Mouse (Mus musculus) mature B cell (primary cell): ENCODE results near the gene Zc3h13.

Source experiments
- in situ Hi-C: fragments of 300-500 bp; cut with MboI; formaldehyde crosslinking; loops from 2 replicates; pipeline ENCODE4 v1.14.3; 2019

Gene Zc3h13

GRCm38 (mm10) chr14:75323354-75323753 lies 39.2 kb downstream of the Zc3h13 start:
- in situ Hi-C loops: no loop called here

GRCm38 (mm10) chr14:75328062-75328461 lies 43.9 kb downstream of the Zc3h13 start:
- in situ Hi-C loops: no loop called here

- in situ Hi-C loops: no loop called here
These were observed 46.4 kb downstream of the Zc3h13 start for GRCm38 (mm10) chr14:75330621-75331020.

- in situ Hi-C loops: no loop called here
These were observed 50.1 kb downstream of the Zc3h13 start for GRCm38 (mm10) chr14:75334321-75334720.

GRCm38 (mm10) chr14:75337884-75338283 lies 53.7 kb downstream of the Zc3h13 start:
- in situ Hi-C loops: no loop called here

GRCm38 (mm10) chr14:75346041-75346440 lies 61.9 kb downstream of the Zc3h13 start:
- in situ Hi-C loops: no loop called here

GRCm38 (mm10) chr14:75351626-75352025 lies 67.5 kb downstream of the Zc3h13 start:
- in situ Hi-C loops: no loop called here

GRCm38 (mm10) chr14:75363316-75363715 lies 79.1 kb downstream of the Zc3h13 start:
- in situ Hi-C loops: no loop called here

GRCm38 (mm10) chr14:75365301-75366035 lies 81.3 kb downstream of the Zc3h13 start:
- in situ Hi-C loops: no loop called here

- in situ Hi-C loops: no loop called here
These were observed 82.6 kb downstream of the Zc3h13 start for GRCm38 (mm10) chr14:75366741-75367140.

GRCm38 (mm10) chr14:75367503-75367902 lies 83.3 kb downstream of the Zc3h13 start:
- in situ Hi-C loops: no loop called here

- in situ Hi-C loops: no loop called here
These were observed 85.7 kb downstream of the Zc3h13 start for GRCm38 (mm10) chr14:75369880-75370279.

- in situ Hi-C loops: no loop called here
These were observed 90.9 kb downstream of the Zc3h13 start for GRCm38 (mm10) chr14:75375006-75375598.

- in situ Hi-C loops: no loop called here
These were observed 92.1 kb downstream of the Zc3h13 start for GRCm38 (mm10) chr14:75376256-75376655.

GRCm38 (mm10) chr14:75377612-75378011 lies 93.4 kb downstream of the Zc3h13 start:
- in situ Hi-C loops: no loop called here
